Mouse (Mus musculus): ENCODE measurements at regions not wholly inside any gene's neighbourhood (a gene's known extent, or its start where the extent isn't known, plus 50 kb on each side); places are given as distances from the start of the nearest gene placed in this dataset.
A peak's percentile ranks its signal among the peaks of the same experiment; 100 is the strongest.
"Not testable (repeated sequence)": the region's sequence is repeated elsewhere in the genome, so short reads cannot be mapped to it uniquely, and the experiment has no call there.

GRCm38 (mm10) chr12:77025431-77025879, 63.5 kb upstream of the Max start:
- ATAC-seq (replicated peaks; ENCODE audit: low FRiP score, poor library complexity, severe bottlenecking) = no peak; the same call in 1 of the 2 replicates

GRCm38 (mm10) chr12:77022538-77022937, 60.5 kb upstream of the Max start:
- ATAC-seq (replicated peaks; ENCODE audit: low FRiP score, poor library complexity, severe bottlenecking) = no peak

GRCm38 (mm10) chr12:77021881-77022280, 59.9 kb upstream of the Max start:
- no peak for ATAC-seq (replicated peaks; ENCODE audit: low FRiP score, poor library complexity, severe bottlenecking)

- peak; percentile 82 for ATAC-seq (replicated peaks; ENCODE audit: low FRiP score, poor library complexity, severe bottlenecking)
Observed at GRCm38 (mm10) chr12:77019708-77020511, 57.9 kb upstream of the Max start.

GRCm38 (mm10) chr12:77019148-77019547, 57.1 kb upstream of the Max start:
- ATAC-seq (replicated peaks; ENCODE audit: low FRiP score, poor library complexity, severe bottlenecking) = not testable (repeated sequence)

GRCm38 (mm10) chr12:77018373-77018772, 56.4 kb upstream of the Max start:
- no peak for ATAC-seq (replicated peaks; ENCODE audit: low FRiP score, poor library complexity, severe bottlenecking)

- no peak for ATAC-seq (replicated peaks; ENCODE audit: low FRiP score, poor library complexity, severe bottlenecking)
Observed at GRCm38 (mm10) chr12:77014908-77015307, 52.9 kb upstream of the Max start.

Data from erythroid progenitor cell, adult 5-6 weeks (primary cell).